Mouse (Mus musculus) neutrophil, adult 5-6 weeks (primary cell): Measurements from ENCODE around the gene Mea1. TPM values are rescaled to one million over a fixed set of nuclear protein-coding genes. Genes with fewer than 3 reads are reported as not detected.

Experiments
- ATAC-seq: fragments of 151-379, 151-347 bp; 2 replicates; pipeline ENCODE4 v1.8.0; 2017; ENCODE audit warnings: mild to moderate bottlenecking, moderate TSS enrichment; ENCODE audit not compliant: insufficient number of reproducible peaks, poor library complexity, low FRiP score, severe bottlenecking; ENCODE audit errors: extremely low read depth
- total RNA-seq: library from RNA; stranded (forward); fragments of 200-1000 nt; gene quantifications from 2 replicates; pipeline ENCODE4 v1.2.3, GENCODE M21; 2017

Mea1 gene
- total RNA-seq, 1 experiment from 2014 or later: 62.5 TPM

DNA sequence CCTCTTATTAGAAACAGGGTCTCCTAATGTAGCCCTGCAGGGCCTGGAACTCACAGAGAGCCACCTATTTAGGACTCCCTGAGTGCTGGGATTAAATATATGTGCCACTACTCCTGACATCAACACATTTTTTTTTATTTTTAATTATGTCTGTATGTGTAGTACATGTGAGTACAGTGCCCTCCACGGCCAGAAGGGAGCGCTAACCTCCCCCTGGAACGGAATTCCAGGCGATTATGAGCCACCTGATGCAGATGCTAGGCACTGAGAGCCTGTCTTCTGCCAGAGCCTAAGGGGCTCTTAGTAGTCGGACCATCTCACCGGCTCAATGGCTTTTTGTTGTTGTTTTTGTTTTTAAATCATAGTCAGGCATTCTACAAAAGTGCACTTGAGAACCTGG, 49.4 kb downstream of the Mea1 start:
- no peak for ATAC-seq

DNA sequence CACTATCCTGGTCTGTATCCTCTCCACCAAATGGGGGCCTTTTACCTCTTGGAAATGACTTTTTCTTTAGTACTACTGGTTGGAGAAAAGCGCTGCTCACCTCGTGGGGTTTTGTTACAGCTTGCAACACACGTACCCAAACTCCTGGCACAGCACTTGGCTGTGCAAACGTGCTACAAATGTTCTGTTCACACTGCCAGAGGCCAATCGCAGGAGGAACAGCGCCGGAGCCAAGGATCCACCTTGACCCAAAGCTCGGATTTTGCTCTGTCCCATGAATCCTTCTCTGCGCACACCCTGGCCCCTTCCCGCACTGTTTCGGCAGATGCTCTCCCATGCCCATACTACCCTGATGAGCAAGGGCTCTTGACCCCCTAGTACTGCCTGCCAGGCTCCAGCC, 49.9 kb downstream of the Mea1 start:
- ATAC-seq: no peak

DNA sequence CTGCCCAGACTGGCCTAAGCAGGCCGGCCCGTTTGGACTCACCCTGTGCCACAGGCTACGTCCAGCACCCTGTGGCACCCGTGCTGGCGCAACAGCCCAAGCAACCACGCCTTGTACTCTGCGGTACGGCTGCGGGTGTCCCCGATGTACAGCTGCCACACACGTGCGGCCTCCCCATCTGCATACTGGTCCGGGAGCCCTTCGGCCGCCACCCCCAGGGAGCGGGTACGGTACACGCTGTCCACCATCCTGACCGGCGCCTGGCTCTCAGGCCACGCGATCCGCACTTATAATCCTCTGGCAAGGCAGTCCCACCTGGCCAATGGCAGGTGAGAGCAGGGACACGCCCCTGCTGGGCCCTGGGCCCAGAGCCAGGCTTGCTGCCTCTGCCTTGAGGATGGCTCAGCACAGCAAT, 50.3 kb downstream of the Mea1 start, which contains the start of gene Gnmt:
Gene Gnmt (minus strand): TSS at position 265 of the 415 bp plus-strand sequence.
- ATAC-seq: no peak

Other genes starting within 250 kb of the Mea1 start
- gene Crip3, start 249.9 kb upstream of the Mea1 start, total RNA-seq: 2.3 and 4.3 TPM in 2 replicates
- gene Slc22a7, start 240.3 kb upstream of the Mea1 start, total RNA-seq: not detected in 2 replicates
- 2.2 and 2.3 TPM in 2 replicates for gene Ttbk1, start 191.1 kb upstream of the Mea1 start, total RNA-seq
- gene Dnph1, start 182.1 kb upstream of the Mea1 start, total RNA-seq: not detected in 2 replicates
- 5.5 and 7.9 TPM in 2 replicates for gene Cul9, start 132.4 kb upstream of the Mea1 start, total RNA-seq
- gene Srf, start 122.6 kb upstream of the Mea1 start, total RNA-seq: 30.5 and 37.6 TPM in 2 replicates
- gene Ptk7, start 49.3 kb upstream of the Mea1 start, total RNA-seq: not detected in 2 replicates
- gene Klc4, start 32.8 kb upstream of the Mea1 start, total RNA-seq: 30.7 and 31.0 TPM in 2 replicates
- gene Mrpl2, start 32.6 kb upstream of the Mea1 start, total RNA-seq: 27.3 and 37.8 TPM in 2 replicates
- gene Cul7, start 28.5 kb upstream of the Mea1 start, total RNA-seq: 5.2 and 7.9 TPM in 2 replicates
- gene Rrp36, start 4.4 kb upstream of the Mea1 start, total RNA-seq: 33.6 and 34.3 TPM in 2 replicates
- gene Klhdc3, start 2.1 kb downstream of the Mea1 start, total RNA-seq: 26.7 and 26.9 TPM in 2 replicates
- 28.6 and 32.7 TPM in 2 replicates for gene Ppp2r5d, start 26.3 kb downstream of the Mea1 start, total RNA-seq
- 16.5 and 17.7 TPM in 2 replicates for gene Pex6, start 32.7 kb downstream of the Mea1 start, total RNA-seq
- gene Gnmt, start 50.4 kb downstream of the Mea1 start, total RNA-seq: 1.3 and 1.5 TPM in 2 replicates
- 104 and 105 TPM in 2 replicates for gene Cnpy3, start 73.4 kb downstream of the Mea1 start, total RNA-seq
- 0.35 and 0.74 TPM in 2 replicates for gene Ptcra, start 84.9 kb downstream of the Mea1 start, total RNA-seq
- gene 2310039H08Rik, start 93.8 kb downstream of the Mea1 start, total RNA-seq: 4.8 and 5.6 TPM in 2 replicates
- gene Rpl7l1, start 103.9 kb downstream of the Mea1 start, total RNA-seq: 61.3 and 62.4 TPM in 2 replicates
- gene Bicral, start 179.7 kb downstream of the Mea1 start, total RNA-seq: 41.3 and 43.6 TPM in 2 replicates
- 14.8 and 20.4 TPM in 2 replicates for gene Tbcc, start 211.9 kb downstream of the Mea1 start, total RNA-seq
- gene Prph2, start 231.7 kb downstream of the Mea1 start, total RNA-seq: not detected in 2 replicates